Mouse (Mus musculus) thymus, adult 2 months (tissue): ENCODE measurements at regions not wholly inside any gene's neighbourhood (a gene's known extent, or its start where the extent isn't known, plus 50 kb on each side); places are given as distances from the start of the nearest gene placed in this dataset.

ENCODE experiments used
- CTCF ChIP-seq: fragments of 200-500 bp; IDR thresholded peaks from 2 replicates; pipeline ENCODE4 v1.5.1; 2012; ENCODE audit warnings: mild to moderate bottlenecking, control low read depth, low read length, moderate library complexity, borderline replicate concordance; ENCODE audit not compliant: control insufficient read depth, poor library complexity, insufficient read depth; ENCODE audit errors: extremely low read depth
- POLR2A ChIP-seq: fragments of 200-500 bp; IDR thresholded peaks from 2 replicates; pipeline ENCODE4 v1.6.1; 2012; ENCODE audit warnings: mild to moderate bottlenecking, low read length, control low read depth, moderate library complexity; ENCODE audit not compliant: control insufficient read depth, poor library complexity, insufficient read depth; ENCODE audit errors: extremely low read depth

GRCm38 (mm10) chr12:106226776-106227562, 216.9 kb downstream of the Vrk1 start:
- TF ChIP-seq POLR2A, result no peak
- TF ChIP-seq CTCF, result no peak
